Mouse (Mus musculus): ENCODE results near the gene Olfr458.
"Not testable (repeated sequence)": the region's sequence is repeated elsewhere in the genome, so short reads cannot be mapped to it uniquely, and the experiment has no call there.

Gene Olfr458

GRCm38 (mm10) chr6:42465096-42465495 is at the start of gene Olfr458:
Gene Olfr458 (minus strand): TSS chr6:42465196.
- no peak for DNase-seq (ENCODE audit: low spot score in 2 of 2)

GRCm38 (mm10) chr6:42513461-42513860 is 48.5 kb upstream of the Olfr458 start:
- DNase-seq (ENCODE audit: low spot score in 2 of 2) = no peak

GRCm38 (mm10) chr6:42509311-42509710 is 44.3 kb upstream of the Olfr458 start:
- DNase-seq (ENCODE audit: low spot score in 2 of 2) = no peak

- no peak for DNase-seq (ENCODE audit: low spot score in 2 of 2)
These were observed 38.5 kb upstream of the Olfr458 start for GRCm38 (mm10) chr6:42503478-42503877.

- no peak for DNase-seq (ENCODE audit: low spot score in 2 of 2)
These were observed 24.7 kb upstream of the Olfr458 start for GRCm38 (mm10) chr6:42489731-42490130.

- DNase-seq (ENCODE audit: low spot score in 2 of 2) = no peak
These were observed 22.1 kb upstream of the Olfr458 start, which contains the start of gene Olfr456 for GRCm38 (mm10) chr6:42487114-42487513. Gene Olfr456 (minus strand): TSS chr6:42487214.

GRCm38 (mm10) chr6:42484633-42485032 is 19.6 kb upstream of the Olfr458 start:
- DNase-seq (ENCODE audit: low spot score in 2 of 2) = no peak

GRCm38 (mm10) chr6:42476235-42476634 is 11.2 kb upstream of the Olfr458 start, which contains the start of gene Olfr457:
Gene Olfr457 (minus strand): TSS chr6:42476335.
- DNase-seq (ENCODE audit: low spot score in 2 of 2) = no peak

- DNase-seq (ENCODE audit: low spot score in 2 of 2) = not testable (repeated sequence)
These were observed 6.3 kb upstream of the Olfr458 start for GRCm38 (mm10) chr6:42471298-42471697.

- no peak for DNase-seq (ENCODE audit: low spot score in 2 of 2)
These were observed 5.5 kb upstream of the Olfr458 start for GRCm38 (mm10) chr6:42470542-42470941.

GRCm38 (mm10) chr6:42447381-42447780 is 17.6 kb downstream of the Olfr458 start:
- no peak for DNase-seq (ENCODE audit: low spot score in 2 of 2)

GRCm38 (mm10) chr6:42444491-42444890 is 20.5 kb downstream of the Olfr458 start:
- no peak for DNase-seq (ENCODE audit: low spot score in 2 of 2)

GRCm38 (mm10) chr6:42441395-42441794 is 23.6 kb downstream of the Olfr458 start:
- DNase-seq (ENCODE audit: low spot score in 2 of 2) = no peak

GRCm38 (mm10) chr6:42435490-42435889 is 29.5 kb downstream of the Olfr458 start:
- DNase-seq (ENCODE audit: low spot score in 2 of 2) = no peak

- no peak for DNase-seq (ENCODE audit: low spot score in 2 of 2)
These were observed 30.6 kb downstream of the Olfr458 start, which contains the start of gene Tas2r126 for GRCm38 (mm10) chr6:42434446-42434845. Gene Tas2r126 (plus strand): TSS chr6:42434535.

GRCm38 (mm10) chr6:42433554-42433953 is 31.4 kb downstream of the Olfr458 start:
- no peak for DNase-seq (ENCODE audit: low spot score in 2 of 2)

GRCm38 (mm10) chr6:42426337-42426736 is 38.7 kb downstream of the Olfr458 start:
- no peak for DNase-seq (ENCODE audit: low spot score in 2 of 2)

- DNase-seq (ENCODE audit: low spot score in 2 of 2) = no peak
These were observed 40.5 kb downstream of the Olfr458 start for GRCm38 (mm10) chr6:42424472-42424871.

- DNase-seq (ENCODE audit: low spot score in 2 of 2) = no peak
These were observed 43.6 kb downstream of the Olfr458 start for GRCm38 (mm10) chr6:42421439-42421838.

- DNase-seq (ENCODE audit: low spot score in 2 of 2) = no peak
These were observed 45.6 kb downstream of the Olfr458 start for GRCm38 (mm10) chr6:42419443-42419842.
